Mouse (Mus musculus) hindbrain, postnatal 0 days (tissue): ENCODE data around the gene Hivep3. TPM values are rescaled to one million over a fixed set of nuclear protein-coding genes. Genes with fewer than 3 reads are reported as not detected.

Source experiments
- ATAC-seq: fragments of 200-750 bp; cut with Nextera tagmentation; 2 replicates; pipeline ENCODE4 v1.8.0; 2017; ENCODE audit warnings: mild to moderate bottlenecking, moderate TSS enrichment, moderate library complexity
- DNase-seq: peaks from one replicate; pipeline ENCODE4 v3.0.0-alpha.2; 2015; ENCODE audit warnings: low spot score
- H3K27ac ChIP-seq: fragments of 300-500 bp; sonication (generic); 2 replicates; pipeline ENCODE4 v1.5.1; 2014; ENCODE audit warnings: mild to moderate bottlenecking
- H3K27me3 ChIP-seq: fragments of 300-500 bp; sonication (generic); 2 replicates; pipeline ENCODE4 v1.6.1; 2014; ENCODE audit warnings: low read length, mixed read lengths; ENCODE audit not compliant: insufficient read depth
- H3K36me3 ChIP-seq: fragments of 300-500 bp; sonication (generic); 2 replicates; pipeline ENCODE4 v1.6.1; 2014; ENCODE audit warnings: low read length, mixed read lengths; ENCODE audit not compliant: insufficient read depth
- H3K4me1 ChIP-seq: fragments of 300-500 bp; sonication (generic); 2 replicates; pipeline ENCODE4 v1.6.1; 2014; ENCODE audit warnings: antibody characterized with exemption, low read length, mixed read lengths; ENCODE audit not compliant: insufficient read depth
- H3K4me2 ChIP-seq: fragments of 300-500 bp; sonication (generic); 2 replicates; pipeline ENCODE4 v1.6.1; 2014; ENCODE audit warnings: low read depth, mild to moderate bottlenecking, low read length, moderate library complexity, mixed read lengths
- H3K4me3 ChIP-seq: fragments of 300-500 bp; sonication (generic); 2 replicates; pipeline ENCODE4 v1.5.1; 2014; ENCODE audit warnings: low read length
- H3K9ac ChIP-seq: fragments of 300-500 bp; sonication (generic); replicated peaks from 2 replicates; pipeline ENCODE4 v1.6.1; 2014; ENCODE audit warnings: mild to moderate bottlenecking, low read length, moderate library complexity, mixed read lengths
- H3K9me3 ChIP-seq: fragments of 300-500 bp; sonication (generic); 2 replicates; pipeline ENCODE4 v1.6.1; 2016; ENCODE audit warnings: low read length, mixed read lengths
- CTCF ChIP-seq: IDR thresholded peaks from 2 replicates; pipeline ENCODE4 v1.5.1; 2016; ENCODE audit warnings: antibody characterized with exemption, control low read depth, low read depth
- WGBS: fragments of 180-500 bp; shearing (Covaris S2); extraction: QIAGEN DNeasy Blood & Tissue Kit; methylation state at CpG from one replicate; pipeline ENCODE4 v1.1.7; 2014; 5-methylcytosine and 5-hydroxymethylcytosine counted together
- polyA plus RNA-seq: library from polyadenylated mRNA; unstranded; fragments of >200 nt; fragmentation: Nextera tagmentation; extraction: Ambion mirVana; gene quantifications from 2 replicates; pipeline ENCODE4 v1.2.1, GENCODE M21; 2015
- total RNA-seq: library from RNA; depleted of rRNA; stranded (reverse); fragments of >200 nt; gene quantifications from 2 replicates; pipeline ENCODE4 v1.2.3, GENCODE M21; 2014

Hivep3 gene
- total and polyA plus RNA-seq, 2 experiments from 2014 or later = 11.0 to 15.1 TPM

DNA sequence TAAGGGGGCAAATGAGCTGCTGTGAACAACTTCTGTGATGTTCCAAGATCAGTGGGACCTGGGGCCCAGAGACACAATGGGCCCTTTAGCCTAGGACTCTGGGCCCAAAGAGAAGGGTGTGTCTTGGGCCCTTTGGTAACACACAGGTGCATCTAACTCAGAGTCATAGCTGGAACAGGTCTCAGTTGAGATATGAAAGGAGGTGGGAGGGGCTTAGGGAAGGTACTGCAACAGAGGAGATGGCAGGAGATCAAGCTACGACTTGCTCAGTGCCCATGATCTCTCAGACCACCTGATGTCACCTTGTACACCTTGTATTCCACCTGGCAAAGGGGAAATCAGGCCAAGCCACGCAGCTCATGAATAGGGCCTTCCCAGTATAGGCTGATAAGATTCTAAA lies 235.3 kb downstream of the Hivep3 start:
- no peak overlapping the region for H3K4me2 ChIP-seq
- TF ChIP-seq CTCF = no peak
- H3K4me3 ChIP-seq = no peak overlapping the region
- DNase-seq (no peak), ATAC-seq (no peak)
- H3K27ac ChIP-seq = no peak overlapping the region
- no peaks in the 10 kb centered on the region for H3K27me3 ChIP-seq
- 70% methylated on average over 2 of the region's 2 CpGs for WGBS
- H3K9ac ChIP-seq = no peak overlapping the region
- peaks cover 25% of the 10 kb centered on the region for H3K4me1 ChIP-seq
- no peaks in the 10 kb centered on the region for H3K9me3 ChIP-seq
- H3K36me3 ChIP-seq = no peaks in the 10 kb centered on the region

DNA sequence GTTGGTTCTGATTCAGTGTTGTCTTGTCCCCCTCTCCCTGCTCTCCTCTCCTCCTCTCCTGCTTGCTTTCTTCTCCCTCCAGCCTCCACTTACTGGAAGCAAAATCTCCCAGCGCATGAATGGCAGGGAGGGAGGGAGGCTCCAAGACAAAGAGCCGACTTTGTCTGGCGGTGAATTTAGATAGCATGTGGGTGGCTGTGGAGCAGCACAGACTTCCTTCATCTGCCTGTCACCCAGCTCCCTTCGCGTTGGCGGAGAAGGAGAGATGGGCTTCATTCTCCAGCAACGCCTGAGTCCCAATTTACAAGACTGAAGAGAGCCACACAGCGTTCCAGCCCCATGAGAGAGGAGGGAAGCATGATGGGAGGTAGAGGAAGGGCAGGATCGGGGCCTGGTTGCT lies 236.6 kb downstream of the Hivep3 start:
- peaks cover 28% of the 10 kb centered on the region for H3K4me1 ChIP-seq
- no peaks in the 10 kb centered on the region for H3K9me3 ChIP-seq
- no peak overlapping the region for H3K9ac ChIP-seq
- H3K4me2 ChIP-seq = no peak overlapping the region
- no peak for TF ChIP-seq CTCF
- no peak for ATAC-seq
- H3K36me3 ChIP-seq = no peaks in the 10 kb centered on the region
- peak; percentile 26 for DNase-seq
- no peak overlapping the region for H3K27ac ChIP-seq
- no peak overlapping the region for H3K4me3 ChIP-seq
- no peaks in the 10 kb centered on the region for H3K27me3 ChIP-seq
- 28% methylated on average over 9 of the region's 9 CpGs for WGBS

DNA sequence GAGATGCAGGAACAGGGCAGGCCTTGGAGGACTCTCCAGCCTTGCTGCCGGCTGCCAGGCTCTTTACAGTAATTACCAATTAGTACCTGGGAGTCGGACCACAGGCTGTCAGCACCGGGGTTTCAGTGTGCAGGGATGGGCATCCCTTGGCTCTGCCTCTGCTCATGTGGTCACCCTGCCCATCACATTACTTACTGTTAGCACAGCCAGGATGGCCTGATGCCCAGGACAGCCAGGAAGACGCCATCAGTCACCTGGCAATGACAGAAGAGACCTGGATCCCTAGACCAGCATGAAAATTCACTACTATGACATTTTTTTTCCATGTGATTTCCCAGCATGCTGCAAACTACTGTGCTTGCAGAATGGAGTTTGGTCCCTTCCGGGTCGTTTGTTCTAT lies 238.8 kb downstream of the Hivep3 start:
- peaks cover 28% of the 10 kb centered on the region for H3K4me1 ChIP-seq
- WGBS = 40% methylated on average over 6 of the region's 6 CpGs

GRCm38 (mm10) chr4:119973729-119974605 lies 240.4 kb downstream of the Hivep3 start:
- DNase-seq = no peak
- no peak overlapping the region for H3K9ac ChIP-seq
- H3K27ac ChIP-seq = no peak overlapping the region
- TF ChIP-seq CTCF = no peak
- WGBS = 64% methylated on average over 9 of the region's 9 CpGs
- no peak overlapping the region for H3K4me3 ChIP-seq
- H3K27me3 ChIP-seq = no peaks in the 10 kb centered on the region
- no peak overlapping the region for H3K4me2 ChIP-seq
- H3K9me3 ChIP-seq = no peaks in the 10 kb centered on the region
- no peak for ATAC-seq
- H3K4me1 ChIP-seq = peaks cover 18% of the 10 kb centered on the region
- H3K36me3 ChIP-seq = no peaks in the 10 kb centered on the region

More for the DNA sequence above, 238.8 kb downstream of the Hivep3 start:
- DNase-seq = no peak
- TF ChIP-seq CTCF = no peak
- H3K9ac ChIP-seq = no peak overlapping the region
- H3K27me3 ChIP-seq = no peaks in the 10 kb centered on the region
- no peak overlapping the region for H3K4me2 ChIP-seq
- H3K27ac ChIP-seq = no peak overlapping the region
- no peaks in the 10 kb centered on the region for H3K36me3 ChIP-seq
- H3K4me3 ChIP-seq = no peak overlapping the region
- no peaks in the 10 kb centered on the region for H3K9me3 ChIP-seq
- ATAC-seq = no peak

- ATAC-seq (no peak), DNase-seq (no peak)
- Histone ChIP-seq H3K4me1 (peaks cover 7% of the 10 kb centered on the region), H3K27ac (no peak overlapping the region), H3K9ac (no peak overlapping the region), H3K4me2 (no peak overlapping the region), H3K4me3 (no peak overlapping the region), H3K9me3 (no peaks in the 10 kb centered on the region), H3K36me3 (no peaks in the 10 kb centered on the region), H3K27me3 (no peaks in the 10 kb centered on the region)
- TF ChIP-seq CTCF = no peak
- WGBS = 88% methylated on average over 10 of the region's 10 CpGs
These were observed 241.7 kb downstream of the Hivep3 start for GRCm38 (mm10) chr4:119975242-119975641.

GRCm38 (mm10) chr4:119975822-119976221 lies 242.2 kb downstream of the Hivep3 start:
- no peak overlapping the region for H3K27ac ChIP-seq
- H3K36me3 ChIP-seq = no peaks in the 10 kb centered on the region
- 75% methylated on average over 12 of the region's 12 CpGs for WGBS
- TF ChIP-seq CTCF = no peak
- no peak overlapping the region for H3K9ac ChIP-seq
- H3K4me2 ChIP-seq = no peak overlapping the region
- no peak for ATAC-seq
- H3K4me1 ChIP-seq = 0 out of 2 replicates have a peak, but pooled peaks cover 3% of the 10 kb centered on the region
- H3K9me3 ChIP-seq = no peaks in the 10 kb centered on the region
- H3K27me3 ChIP-seq = no peaks in the 10 kb centered on the region
- H3K4me3 ChIP-seq = no peak overlapping the region
- no peak for DNase-seq
